Mouse (Mus musculus): ENCODE results near the gene Ciart. TPM values are rescaled to one million over a fixed set of nuclear protein-coding genes. Genes with fewer than 3 reads are reported as not detected.

The Ciart gene
- total RNA-seq, 2 experiments from 2014 or later, result 0.90 to 1.7 TPM

Other genes with a start within 250 kb of the Ciart start
- gene Mcl1, start 223.5 kb downstream of the Ciart start, total RNA-seq (2021), result 100 to 1,000 TPM in 1 of 2 experiments, 10 to 100 TPM in 1; 98.8 to 124 TPM
- gene Adamtsl4, start 194.3 kb downstream of the Ciart start, total RNA-seq (2021), result 10 to 100 TPM; 27.1 to 50.8 TPM
- gene Ecm1, start 142.7 kb downstream of the Ciart start, total RNA-seq (2021), result 10 to 100 TPM; 16.7 to 18.5 TPM
- gene Tars2, start 122.0 kb downstream of the Ciart start, total RNA-seq (2021), result 10 to 100 TPM; 29.0 to 29.6 TPM
- gene Rprd2, start 63.4 kb downstream of the Ciart start, total RNA-seq (2021), result 10 to 100 TPM; 29.0 to 29.3 TPM
- gene Prpf3, start 26.4 kb downstream of the Ciart start, total RNA-seq (2021), result 10 to 100 TPM; 12.2 to 13.9 TPM
- 100 to 1,000 TPM; 262 to 274 TPM for gene Mrps21, start 10.7 kb downstream of the Ciart start, total RNA-seq (2021)
- 10 to 100 TPM; 14.2 to 17.0 TPM for gene BC028528, start 9.8 kb upstream of the Ciart start, total RNA-seq (2021)
- 10 to 100 TPM; 53.0 to 56.6 TPM for gene Aph1a, start 11.7 kb upstream of the Ciart start, total RNA-seq (2021)
- 10 to 100 TPM; 39.2 to 64.9 TPM for gene Car14, start 22.4 kb upstream of the Ciart start, total RNA-seq (2021)
- gene Anp32e, start 47.0 kb upstream of the Ciart start, total RNA-seq (2021), result 10 to 100 TPM; 74.2 to 78.4 TPM
- gene Plekho1, start 113.8 kb upstream of the Ciart start, total RNA-seq (2021), result 10 to 100 TPM; 30.0 to 50.8 TPM
- gene Vps45, start 176.2 kb upstream of the Ciart start, total RNA-seq (2021), result 10 to 100 TPM; 21.4 to 23.6 TPM
- 10 to 100 TPM; 44.4 to 44.7 TPM for gene Otud7b, start 222.3 kb upstream of the Ciart start, total RNA-seq (2021)

Data from gastrocnemius, postnatal 14 days (tissue).